In the genomic region with DNA sequence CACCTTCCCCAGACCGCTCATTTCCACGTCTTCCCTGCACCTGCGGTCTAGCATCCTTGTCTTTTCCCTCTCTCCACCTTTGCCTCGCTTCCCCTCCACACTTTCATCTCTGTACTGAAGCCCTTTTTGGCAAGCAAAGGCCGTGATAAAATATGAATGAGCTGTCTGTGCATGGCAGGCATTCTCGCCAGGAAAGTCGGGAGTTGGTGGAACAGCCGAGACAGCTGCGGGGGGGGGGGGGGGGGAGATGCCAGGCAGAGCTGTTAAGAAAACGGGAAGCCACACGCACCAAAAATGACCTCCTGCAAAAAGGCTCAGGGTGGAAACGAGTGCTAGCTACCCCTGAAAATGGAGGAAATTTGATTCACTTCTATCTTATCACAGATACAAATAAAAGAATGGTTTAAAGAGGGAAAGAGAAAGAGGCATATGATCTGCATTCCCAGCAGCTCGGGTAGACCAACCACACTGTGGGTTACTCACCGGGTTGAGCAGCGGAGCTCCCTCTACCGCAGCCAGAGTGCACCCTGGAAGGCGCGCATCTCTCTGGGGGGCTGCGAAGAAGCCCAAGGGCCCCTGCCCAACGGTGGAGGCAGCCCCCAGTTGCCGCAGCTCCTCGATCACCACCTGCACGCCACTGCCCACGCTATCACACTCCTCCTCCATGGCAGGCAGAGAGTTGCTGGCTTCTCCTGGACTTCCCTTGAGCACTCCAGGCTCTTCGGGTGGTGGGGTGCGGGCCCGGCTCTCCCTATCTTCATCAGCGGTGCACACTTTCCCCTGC, we compare ENCODE assay signal across 14 mouse cellular contexts. TPM values are rescaled to one million over a fixed set of nuclear protein-coding genes. Genes with fewer than 3 reads are reported as not detected.
DNase-seq lines count a peak whose midpoint lies in the region; ATAC-seq and TF ChIP-seq lines count a peak whose summit lies in the region.
"Had no signal": no experiment of that assay in that cellular context is flagged by ENCODE, and none has a peak within 500 bp of the region (broad histone marks: within the 10 kb centered on the region; RNA-seq: fewer than 3 reads in every experiment).

No protein-coding gene starts in this region.

- no peaks in the 10 kb centered on the region for H3K79me2 ChIP-seq in heart, adult 2 months (replicated peaks; ENCODE audit: control insufficient read depth, insufficient read depth, low read length)

- DNase-seq in heart, adult 2 months: no peak
- DNase-seq in lung, postnatal 25 days (ENCODE audit: low spot score): no peak
- DNase-seq in brain, embryonic 14.5 days (ENCODE audit: low read depth): peak; percentile 53
- DNase-seq in adipocyte (ENCODE audit: low spot score): no peak
- DNase-seq in thymus, adult 18-20 months: no peak
- DNase-seq: cerebellum, adult 8-10 months; kidney, postnatal 25 days; lung, embryonic 14.5 days; thymus, postnatal 4 days had no signal

- ATAC-seq in heart, embryonic 15.5 days (replicated peaks; ENCODE audit: insufficient number of reproducible peaks, insufficient read depth, low FRiP score, low read depth): 0 out of 2 replicates have a peak, but pooled peaks have one; percentile 36
- no peak for ATAC-seq in lung, embryonic 15.5 days (ENCODE audit: borderline replicate concordance, extremely low read depth, low FRiP score, low TSS enrichment)
- peak; percentile 54 for ATAC-seq in forebrain, embryonic 16.5 days

- H3K4me3 ChIP-seq in heart, embryonic 15.5 days: peak overlapping the region; percentile 34
- no peak overlapping the region for H3K4me3 ChIP-seq in heart, adult 2 months
- H3K4me3 ChIP-seq in lung, embryonic 15.5 days: no peak overlapping the region
- H3K4me3 ChIP-seq in forebrain, embryonic 16.5 days (replicated peaks; ENCODE audit: low read length): no peak overlapping the region
- H3K4me3 ChIP-seq: midbrain, embryonic 12.5 days had no signal

- TF ChIP-seq EP300 in heart, adult 2 months (IDR thresholded peaks at IDR 0.05; ENCODE audit: insufficient read depth, low read depth, low read length): no peak

- H3K27me3 ChIP-seq in heart, embryonic 15.5 days: no peaks in the 10 kb centered on the region
- no peaks in the 10 kb centered on the region for H3K27me3 ChIP-seq in heart, adult 2 months (ENCODE audit: control insufficient read depth, insufficient read depth, low read length)
- no peaks in the 10 kb centered on the region for H3K27me3 ChIP-seq in lung, embryonic 15.5 days
- no peaks in the 10 kb centered on the region for H3K27me3 ChIP-seq in forebrain, embryonic 16.5 days (replicated peaks; ENCODE audit: control insufficient read depth, insufficient read depth, low read length)
- H3K27me3 ChIP-seq: midbrain, embryonic 12.5 days had no signal

- no peak for TF ChIP-seq POLR2A in heart, adult 2 months (IDR thresholded peaks at IDR 0.05; ENCODE audit: insufficient read depth, low read depth, low read length)
- no peak for TF ChIP-seq POLR2A in brain, embryonic 14.5 days (IDR thresholded peaks at IDR 0.05; ENCODE audit: borderline replicate concordance, extremely low read depth, insufficient read depth, insufficient read length, poor library complexity, severe bottlenecking)

- 50% methylated on average over 28 of the region's 28 CpGs for WGBS in heart, embryonic 15.5 days
- 59% methylated on average over 28 of the region's 28 CpGs for WGBS in heart, adult 2 months
- 68% methylated on average over 28 of the region's 28 CpGs for WGBS in lung, embryonic 15.5 days
- 63% methylated on average over 28 of the region's 28 CpGs for WGBS in forebrain, embryonic 16.5 days

- H3K4me2 ChIP-seq in heart, embryonic 15.5 days: peak overlapping the region; percentile 59
- 0 out of 2 replicates have a peak overlapping the region, but pooled peaks have one; percentile 2 for H3K4me2 ChIP-seq in lung, embryonic 15.5 days
- H3K4me2 ChIP-seq in forebrain, embryonic 16.5 days (ENCODE audit: low read length): 0 out of 2 replicates have a peak overlapping the region, but pooled peaks have one; percentile 8
- H3K4me2 ChIP-seq: lung, embryonic 14.5 days; midbrain, embryonic 12.5 days had no signal

- no peaks in the 10 kb centered on the region for H3K36me3 ChIP-seq in heart, embryonic 15.5 days
- H3K36me3 ChIP-seq in heart, adult 2 months (ENCODE audit: control insufficient read depth, insufficient read depth, low read length): no peaks in the 10 kb centered on the region
- H3K36me3 ChIP-seq in lung, embryonic 15.5 days: peaks cover 16% of the 10 kb centered on the region
- H3K36me3 ChIP-seq in forebrain, embryonic 16.5 days (ENCODE audit: control insufficient read depth, insufficient read depth): no peaks in the 10 kb centered on the region

- no peak for TF ChIP-seq CTCF in heart, adult 2 months (IDR thresholded peaks at IDR 0.05)
- no peak for TF ChIP-seq CTCF in brain, embryonic 14.5 days (IDR thresholded peaks at IDR 0.05; ENCODE audit: borderline replicate concordance, extremely low read depth, insufficient read depth, insufficient read length)

- H3K9ac ChIP-seq in heart, embryonic 15.5 days: peak overlapping the region; percentile 38; the same call in 1 of the 2 replicates
- no peak overlapping the region; the same call in 1 of the 2 replicates for H3K9ac ChIP-seq in heart, adult 2 months (ENCODE audit: low read depth, low read length)
- H3K9ac ChIP-seq in lung, embryonic 15.5 days: no peak overlapping the region
- H3K9ac ChIP-seq in forebrain, embryonic 16.5 days (replicated peaks; ENCODE audit: low read depth, low read length): no peak overlapping the region
- H3K9ac ChIP-seq: lung, embryonic 14.5 days; midbrain, embryonic 12.5 days had no signal

- H3K9me3 ChIP-seq in heart, embryonic 15.5 days (replicated peaks): no peaks in the 10 kb centered on the region
- H3K9me3 ChIP-seq in lung, embryonic 15.5 days: no peaks in the 10 kb centered on the region
- no peaks in the 10 kb centered on the region for H3K9me3 ChIP-seq in forebrain, embryonic 16.5 days (ENCODE audit: control insufficient read depth, low read length)
- H3K9me3 ChIP-seq: midbrain, embryonic 12.5 days had no signal

- H3K4me1 ChIP-seq in heart, embryonic 15.5 days (replicated peaks): peaks cover 24% of the 10 kb centered on the region
- peaks cover 3% of the 10 kb centered on the region for H3K4me1 ChIP-seq in heart, adult 2 months (ENCODE audit: control insufficient read depth, insufficient read depth, low read length)
- peaks cover 3% of the 10 kb centered on the region; the same call in 1 of the 2 replicates for H3K4me1 ChIP-seq in lung, embryonic 15.5 days
- no peaks in the 10 kb centered on the region for H3K4me1 ChIP-seq in forebrain, embryonic 16.5 days (replicated peaks; ENCODE audit: control insufficient read depth, insufficient read depth, low read length)

- intact Hi-C loops in heart, adult 2 months (cut with DNase I): no loop called here

- peak overlapping the region; percentile 46; the same call in 1 of the 2 replicates for H3K27ac ChIP-seq in heart, embryonic 15.5 days
- no peak overlapping the region for H3K27ac ChIP-seq in heart, adult 2 months
- no peak overlapping the region for H3K27ac ChIP-seq in lung, embryonic 15.5 days
- H3K27ac ChIP-seq in forebrain, embryonic 16.5 days (ENCODE audit: low read length): peak overlapping the region; percentile 25; the same call in 1 of the 2 replicates
- H3K27ac ChIP-seq: midbrain, embryonic 12.5 days had no signal

RNA-seq across cellular contexts. Expression of a gene that starts 11.0 kb away (rescaled TPM):
- 4.8 and 5.0 TPM in 2 replicates for polyA plus RNA-seq in heart, embryonic 15.5 days (2015; fragmentation: Nextera tagmentation; extraction: Ambion mirVana)
- 1 to 10 TPM; 5.9 to 6.4 TPM for total RNA-seq in heart, adult 2 months (2021)
- 2.4 and 4.4 TPM in 2 replicates for polyA plus RNA-seq in heart, adult 2 months (2012; rRNA removed)
- polyA plus RNA-seq in lung, embryonic 15.5 days (2015; fragmentation: Nextera tagmentation; extraction: Ambion mirVana): 8.6 and 8.8 TPM in 2 replicates
- polyA plus RNA-seq in brain, embryonic 14.5 days (2012; rRNA removed): 12.8 and 14.5 TPM in 2 replicates
- 6.9 and 8.3 TPM in 2 replicates for polyA plus RNA-seq in forebrain, embryonic 16.5 days (2015; fragmentation: Nextera tagmentation; extraction: Ambion mirVana)

RNA-seq across cellular contexts. Expression of a gene that starts 17.5 kb away (rescaled TPM):
- polyA plus RNA-seq in heart, embryonic 15.5 days (2015; fragmentation: Nextera tagmentation; extraction: Ambion mirVana): 23.1 and 35.5 TPM in 2 replicates
- 1 to 10 TPM; 4.6 to 4.8 TPM for total RNA-seq in heart, adult 2 months (2021)
- 7.8 and 13.4 TPM in 2 replicates for polyA plus RNA-seq in heart, adult 2 months (2012; rRNA removed)
- 49.0 and 52.8 TPM in 2 replicates for polyA plus RNA-seq in lung, embryonic 15.5 days (2015; fragmentation: Nextera tagmentation; extraction: Ambion mirVana)
- polyA plus RNA-seq in brain, embryonic 14.5 days (2012; rRNA removed): 17.6 and 17.9 TPM in 2 replicates
- 8.1 and 8.2 TPM in 2 replicates for polyA plus RNA-seq in forebrain, embryonic 16.5 days (2015; fragmentation: Nextera tagmentation; extraction: Ambion mirVana)

RNA-seq across cellular contexts. Expression of a gene that starts 23.0 kb away (rescaled TPM):
- polyA plus RNA-seq in heart, embryonic 15.5 days (2015; fragmentation: Nextera tagmentation; extraction: Ambion mirVana): 294 and 335 TPM in 2 replicates
- total RNA-seq in heart, adult 2 months (2021): 100 to 1,000 TPM; 164 to 187 TPM
- polyA plus RNA-seq in heart, adult 2 months (2012; rRNA removed): 180 and 209 TPM in 2 replicates
- polyA plus RNA-seq in lung, embryonic 15.5 days (2015; fragmentation: Nextera tagmentation; extraction: Ambion mirVana): 378 and 407 TPM in 2 replicates
- polyA plus RNA-seq in brain, embryonic 14.5 days (2012; rRNA removed): 257 and 335 TPM in 2 replicates
- polyA plus RNA-seq in forebrain, embryonic 16.5 days (2015; fragmentation: Nextera tagmentation; extraction: Ambion mirVana): 399 and 428 TPM in 2 replicates

RNA-seq across cellular contexts. Expression of a gene that starts 26.4 kb away (rescaled TPM):
- polyA plus RNA-seq in heart, embryonic 15.5 days (2015; fragmentation: Nextera tagmentation; extraction: Ambion mirVana): 1.7 and 17.6 TPM in 2 replicates
- not detected for total RNA-seq in heart, adult 2 months (2021)
- polyA plus RNA-seq in heart, adult 2 months (2012; rRNA removed): not detected in 2 replicates
- polyA plus RNA-seq in lung, embryonic 15.5 days (2015; fragmentation: Nextera tagmentation; extraction: Ambion mirVana): 0.94 and 4.7 TPM in 2 replicates
- 0.07 TPM in 1 of 2 replicates, not detected in the other for polyA plus RNA-seq in brain, embryonic 14.5 days (2012; rRNA removed)
- not detected in 2 replicates for polyA plus RNA-seq in forebrain, embryonic 16.5 days (2015; fragmentation: Nextera tagmentation; extraction: Ambion mirVana)
- total RNA-seq: gastrocnemius, adult 18-20 months had no signal
- polyA plus RNA-seq: lung, embryonic 14.5 days; midbrain, embryonic 12.5 days had no signal

RNA-seq across cellular contexts. Expression of a gene that starts 40.4 kb away (rescaled TPM):
- polyA plus RNA-seq in heart, embryonic 15.5 days (2015; fragmentation: Nextera tagmentation; extraction: Ambion mirVana): 34.0 and 39.8 TPM in 2 replicates
- 1 to 10 TPM; 3.5 to 3.8 TPM for total RNA-seq in heart, adult 2 months (2021)
- 3.2 and 4.1 TPM in 2 replicates for polyA plus RNA-seq in heart, adult 2 months (2012; rRNA removed)
- 58.1 and 68.7 TPM in 2 replicates for polyA plus RNA-seq in lung, embryonic 15.5 days (2015; fragmentation: Nextera tagmentation; extraction: Ambion mirVana)
- polyA plus RNA-seq in brain, embryonic 14.5 days (2012; rRNA removed): 15.5 and 18.8 TPM in 2 replicates
- polyA plus RNA-seq in forebrain, embryonic 16.5 days (2015; fragmentation: Nextera tagmentation; extraction: Ambion mirVana): 25.9 and 29.2 TPM in 2 replicates

Comparison
In these comparisons a context has a peak if more than half of its experiments do, and no peak if none do; other contexts are left out.
1. H3K27ac ChIP-seq: peak in heart, embryonic 15.5 days (single experiment) and forebrain, embryonic 16.5 days (single experiment); none in heart, adult 2 months (single experiment) and lung, embryonic 15.5 days (single experiment).
2. H3K4me2 ChIP-seq: peak in every context shown above with its lines; median percentile 59 in heart, embryonic 15.5 days; 8 in forebrain, embryonic 16.5 days; 2 in lung, embryonic 15.5 days.